Mouse (Mus musculus) spleen, postnatal 36 days (tissue): ENCODE measurements around the gene Ppm1m.

Experiments
- DNase-seq, 2 experiments: peaks; one replicate each; pipeline ENCODE4 v3.0.0; 2022; ENCODE audit warnings: low spot score in 2 of 2, mixed read lengths in 1 of 2

Gene Ppm1m

GRCm38 (mm10) chr9:106158037-106158491 is 41.5 kb downstream of the Ppm1m start, which contains the start of gene Glyctk:
Glyctk (minus strand) TSS chr9:106158138.
- no peak for DNase-seq

GRCm38 (mm10) chr9:106157623-106157925 is 42.0 kb downstream of the Ppm1m start:
- DNase-seq: no peak

GRCm38 (mm10) chr9:106156921-106157622 is 42.5 kb downstream of the Ppm1m start:
- DNase-seq: no peak

GRCm38 (mm10) chr9:106156419-106156818 is 43.1 kb downstream of the Ppm1m start:
- peak; percentile 42 to 63 for DNase-seq

GRCm38 (mm10) chr9:106154106-106154505 is 45.4 kb downstream of the Ppm1m start:
- DNase-seq: no peak

- DNase-seq: no peak
These were observed 50.2 kb downstream of the Ppm1m start for GRCm38 (mm10) chr9:106149399-106149754.

GRCm38 (mm10) chr9:106148541-106149398 is 50.8 kb downstream of the Ppm1m start:
- no peak for DNase-seq

GRCm38 (mm10) chr9:106147851-106148431 is 51.6 kb downstream of the Ppm1m start:
- no peak for DNase-seq

- DNase-seq: no peak
These were observed 52.3 kb downstream of the Ppm1m start for GRCm38 (mm10) chr9:106147281-106147680.

GRCm38 (mm10) chr9:106145582-106145981 is 54.0 kb downstream of the Ppm1m start:
- DNase-seq: no peak
